Mouse (Mus musculus): ENCODE data around the gene Lhfpl2.

Gene Lhfpl2

DNA sequence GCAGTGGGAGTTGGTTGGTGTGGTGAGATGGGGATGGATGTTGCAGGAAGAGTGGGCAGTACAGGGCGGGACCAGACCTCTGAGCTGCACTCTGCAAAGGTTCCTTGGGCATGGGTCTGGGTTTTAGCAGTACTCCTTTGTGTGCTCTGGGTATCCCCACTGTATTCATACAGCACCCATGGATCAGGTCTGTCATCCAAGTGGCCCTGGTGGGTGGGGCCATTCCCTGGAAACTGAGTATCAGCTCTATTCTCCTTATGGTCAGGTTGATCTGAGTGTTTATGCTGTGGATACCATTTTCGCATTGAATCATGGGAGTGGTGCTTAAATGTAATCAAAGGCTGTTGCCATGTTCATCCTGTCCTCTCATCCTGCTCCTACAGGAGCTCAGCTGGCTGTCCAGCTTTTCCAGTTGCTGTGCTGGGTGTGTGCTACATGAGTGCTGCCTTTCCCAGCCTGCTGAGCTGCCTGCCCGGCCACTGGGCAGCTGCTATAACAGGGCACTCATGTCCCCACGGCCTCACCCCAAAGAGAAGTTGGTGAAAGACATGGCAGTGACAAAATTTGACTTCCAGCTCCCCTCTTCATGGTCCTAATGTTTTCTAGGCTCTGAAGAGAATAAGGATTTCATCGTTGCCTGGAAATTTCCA, 9.2 kb downstream of the Lhfpl2 start:
- no peak for DNase-seq

GRCm38 (mm10) chr13:94068308-94068707, 10.7 kb downstream of the Lhfpl2 start:
- DNase-seq = no peak

GRCm38 (mm10) chr13:94069421-94070307, 12.1 kb downstream of the Lhfpl2 start:
- no peak for DNase-seq

GRCm38 (mm10) chr13:94070308-94070619, 12.7 kb downstream of the Lhfpl2 start:
- no peak for DNase-seq

- DNase-seq = no peak
These were observed 13.3 kb downstream of the Lhfpl2 start for GRCm38 (mm10) chr13:94070927-94071326.

- no peak for DNase-seq
These were observed 15.6 kb downstream of the Lhfpl2 start for GRCm38 (mm10) chr13:94073046-94073715.

- no peak for DNase-seq
These were observed 16.1 kb downstream of the Lhfpl2 start for GRCm38 (mm10) chr13:94073716-94074115.

GRCm38 (mm10) chr13:94075181-94075580, 17.6 kb downstream of the Lhfpl2 start:
- DNase-seq = no peak

GRCm38 (mm10) chr13:94077136-94078018, 19.8 kb downstream of the Lhfpl2 start:
- DNase-seq = no peak

GRCm38 (mm10) chr13:94083196-94083595, 25.6 kb downstream of the Lhfpl2 start:
- DNase-seq = no peak

DNA sequence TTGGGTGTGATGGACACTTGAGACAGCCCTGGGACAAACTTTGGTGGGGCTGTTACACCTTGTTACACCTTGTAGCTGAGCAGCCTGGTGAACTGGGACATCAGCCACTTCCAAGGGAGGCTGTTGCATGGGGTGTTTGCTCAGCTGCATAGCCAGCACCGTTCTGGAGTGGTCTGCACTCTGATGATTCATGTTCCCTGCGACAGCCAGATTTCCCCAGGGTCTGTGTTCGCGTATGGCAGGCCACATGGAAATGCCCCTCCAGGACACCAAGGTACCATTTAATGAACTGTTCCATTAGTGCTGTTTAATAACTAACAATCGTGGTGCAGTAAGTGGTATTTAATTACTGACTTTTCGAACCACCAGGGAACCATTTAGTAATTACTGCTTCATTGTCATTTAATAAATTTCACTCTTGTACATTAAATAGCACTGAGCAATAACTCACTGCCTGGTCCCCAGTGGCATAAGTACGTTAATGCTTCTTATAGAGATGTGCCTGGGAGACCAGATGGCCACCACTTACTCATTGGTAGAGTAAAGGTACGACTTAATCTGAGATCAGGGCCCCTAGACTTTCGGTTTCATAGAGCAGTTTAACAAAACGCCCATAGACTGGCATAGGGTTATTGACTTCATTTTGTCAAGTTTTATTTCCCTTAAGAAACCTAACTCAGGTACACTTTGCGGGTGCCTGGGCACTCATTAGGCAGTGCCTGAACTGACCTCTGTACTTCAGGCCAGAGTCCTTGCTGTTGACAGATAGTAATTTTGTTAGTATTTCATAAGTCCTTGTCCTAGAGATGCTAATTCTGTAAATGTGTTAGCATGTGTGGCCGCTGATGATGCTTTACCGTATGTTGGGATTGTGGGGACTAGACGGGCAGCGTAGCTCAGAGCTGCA, 26.9 kb downstream of the Lhfpl2 start:
- DNase-seq = no peak

DNA sequence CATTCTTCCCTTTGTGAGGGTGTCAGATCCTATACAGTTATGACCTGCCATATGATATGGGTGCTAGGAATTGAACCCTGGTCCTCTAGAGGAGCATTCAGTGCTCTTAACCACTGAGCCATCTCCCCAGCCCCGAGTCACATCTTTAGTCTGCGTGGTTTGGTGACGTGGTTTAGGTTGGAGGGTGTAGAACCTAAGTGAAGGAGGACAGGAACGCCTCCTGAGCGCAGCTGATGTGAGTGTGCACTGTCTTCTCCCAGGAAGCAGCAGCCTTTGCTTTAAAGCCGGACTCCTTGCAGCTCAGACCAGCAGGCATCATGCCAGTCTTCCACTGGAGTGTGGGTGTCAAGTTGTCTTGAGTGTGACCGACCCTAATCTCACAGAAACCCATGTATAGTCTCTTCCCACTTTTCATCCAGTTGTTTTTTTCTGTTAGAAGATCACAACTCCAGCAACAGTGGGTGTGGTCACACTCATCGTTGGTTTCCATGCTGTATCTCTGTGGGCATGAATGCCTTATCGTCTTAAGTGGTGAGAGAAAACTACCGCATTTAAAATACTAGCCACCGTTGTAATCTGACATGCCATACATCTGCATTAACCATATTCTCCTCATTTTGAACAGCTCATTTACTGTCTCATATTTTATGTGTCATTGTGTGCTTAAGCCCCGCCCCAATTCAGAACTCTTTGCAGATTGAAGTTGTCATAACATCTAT, 28.7 kb downstream of the Lhfpl2 start:
- DNase-seq = no peak

DNA sequence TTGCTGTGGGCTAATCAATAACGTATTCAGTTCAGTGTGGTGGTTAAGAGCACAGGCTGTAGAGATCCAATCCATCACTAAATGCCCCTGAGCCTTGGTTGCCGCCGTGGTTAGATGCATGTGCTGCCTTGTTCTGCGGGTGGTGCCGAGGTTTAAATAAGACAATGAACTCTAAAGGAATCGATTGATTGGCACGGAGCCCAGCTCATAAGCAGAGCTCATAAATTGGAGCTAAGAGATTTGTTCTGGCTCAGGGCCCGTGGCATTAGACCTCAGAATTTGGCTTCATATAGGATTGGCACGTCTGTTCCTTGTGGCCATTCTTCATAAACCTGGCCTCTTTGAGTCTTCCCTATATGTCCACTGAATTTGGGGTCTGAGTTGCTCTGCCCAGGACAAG, 29.5 kb downstream of the Lhfpl2 start:
- DNase-seq = no peak

- DNase-seq = no peak
These were observed 31.2 kb downstream of the Lhfpl2 start for GRCm38 (mm10) chr13:94088788-94089187.

GRCm38 (mm10) chr13:94089286-94089685, 31.7 kb downstream of the Lhfpl2 start:
- no peak for DNase-seq

DNA sequence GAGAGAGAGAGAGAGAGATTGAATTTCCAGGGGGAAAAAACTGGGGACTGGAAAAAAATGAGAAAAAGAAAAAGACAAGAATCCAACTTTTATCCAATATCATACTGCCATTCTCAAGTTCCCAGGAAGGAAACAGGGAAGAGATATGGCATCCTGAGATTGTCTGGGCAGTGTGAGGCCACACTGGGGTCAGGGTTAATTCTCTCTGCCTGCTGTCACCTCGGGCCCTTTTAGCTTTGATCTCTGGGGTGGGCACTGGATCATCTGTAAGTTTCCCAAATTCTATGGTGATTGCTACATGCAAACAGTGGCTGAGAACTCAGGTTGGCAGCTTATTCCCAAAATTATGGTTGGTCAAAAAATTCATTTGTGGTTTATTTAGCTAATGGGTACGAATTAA, 33.8 kb downstream of the Lhfpl2 start:
- no peak for DNase-seq

DNA sequence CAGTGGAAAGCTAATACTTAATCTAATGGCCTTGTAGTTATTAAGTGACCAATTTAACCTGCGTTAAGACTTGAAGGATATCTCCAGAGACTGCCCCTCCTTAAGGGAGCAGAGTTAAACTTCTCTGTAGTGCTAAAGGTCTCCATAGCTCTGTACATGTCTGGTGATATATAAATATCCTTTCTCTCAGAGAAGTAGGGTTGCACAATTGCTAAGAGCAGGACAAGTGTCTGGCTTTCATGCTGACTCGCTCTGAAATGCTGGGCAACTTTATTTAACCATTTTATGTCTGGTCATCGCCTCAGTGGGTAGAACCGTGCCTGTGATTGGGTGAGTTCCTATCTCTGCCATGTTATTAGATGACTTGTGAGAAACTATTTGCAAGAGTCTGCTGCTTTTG, 36.6 kb downstream of the Lhfpl2 start:
- DNase-seq = no peak

DNA sequence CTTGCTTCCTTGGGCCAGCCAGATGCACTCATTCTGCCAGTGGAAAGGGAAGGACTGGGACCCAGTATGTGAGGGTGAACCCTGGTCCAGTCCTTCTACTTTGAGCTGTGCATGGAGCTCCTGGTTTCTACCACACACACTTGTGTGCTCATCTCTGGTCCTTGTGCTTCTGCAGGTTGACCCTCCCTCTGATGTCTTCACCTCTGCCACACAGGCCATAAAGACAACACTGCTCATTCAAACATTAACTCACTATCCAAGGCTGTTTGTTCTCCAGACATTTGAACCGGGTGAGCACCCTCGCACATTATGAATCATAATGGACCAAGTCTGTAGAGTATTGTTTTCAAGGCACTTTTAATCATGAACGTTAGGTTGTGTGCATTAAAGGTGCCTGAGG, 37.0 kb downstream of the Lhfpl2 start:
- DNase-seq = no peak

- no peak for DNase-seq
These were observed 37.6 kb downstream of the Lhfpl2 start for GRCm38 (mm10) chr13:94095202-94095601.

DNA sequence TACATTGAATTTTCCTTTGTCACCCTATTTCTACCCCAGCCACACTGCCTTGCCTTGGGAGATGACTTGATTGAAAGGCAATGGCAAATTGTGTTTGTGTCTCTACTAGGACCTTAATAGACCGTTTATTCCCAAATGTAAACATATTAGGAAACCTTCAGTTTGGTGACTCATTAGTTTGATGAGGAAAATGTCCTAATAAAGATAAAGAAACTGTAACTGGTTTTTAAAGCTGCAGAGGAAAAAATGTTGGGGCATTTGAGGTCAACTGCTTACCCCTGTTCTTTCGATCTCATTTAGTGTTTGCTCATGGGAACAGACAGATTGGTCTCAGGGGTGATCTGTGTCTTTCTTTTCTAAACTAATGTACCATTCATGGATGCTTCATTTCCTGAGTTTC, 40.1 kb downstream of the Lhfpl2 start:
- no peak for DNase-seq
